Mouse (Mus musculus): ENCODE measurements around the gene Vsir.

Vsir gene

DNA sequence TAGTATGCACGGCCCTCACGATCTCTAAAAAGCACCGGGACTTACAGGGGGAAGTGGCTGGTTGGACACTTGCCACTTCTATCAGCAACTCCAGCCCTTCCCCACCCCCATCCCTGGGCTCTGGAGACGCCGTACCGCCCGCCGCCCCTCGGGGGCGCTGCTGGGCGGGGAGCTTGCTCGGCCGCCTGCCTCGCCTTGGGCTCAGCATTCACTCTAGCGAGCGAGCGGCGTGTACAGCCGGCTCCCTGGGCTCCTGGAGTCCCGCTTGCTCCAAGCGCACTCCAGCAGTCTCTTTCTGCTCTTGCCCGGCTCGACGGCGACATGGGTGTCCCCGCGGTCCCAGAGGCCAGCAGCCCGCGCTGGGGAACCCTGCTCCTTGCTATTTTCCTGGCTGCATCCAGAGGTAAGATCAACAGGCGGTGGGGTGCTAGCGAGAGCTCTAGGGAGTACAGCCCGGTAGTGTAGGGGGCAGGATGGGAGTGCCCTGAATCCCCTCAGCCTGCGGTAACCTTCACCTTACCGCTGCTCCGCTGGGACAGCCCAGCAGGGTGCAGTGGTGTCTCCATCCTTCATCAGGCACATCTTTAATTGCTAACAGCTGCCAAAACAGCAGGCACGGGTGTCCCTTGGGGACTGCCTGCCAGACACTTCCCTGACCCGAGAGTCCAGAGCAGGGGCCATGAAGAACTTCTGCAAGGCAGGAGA, at the start of gene Vsir:
Gene Vsir (plus strand): TSS at position 151 of the 705 bp plus-strand sequence.
- in situ Hi-C loops (cut with MboI, MseI) = loop anchor here (5.0 kb wide), 1 partner anchor 35 kb away; no protein-coding TSS in a partner anchor

DNA sequence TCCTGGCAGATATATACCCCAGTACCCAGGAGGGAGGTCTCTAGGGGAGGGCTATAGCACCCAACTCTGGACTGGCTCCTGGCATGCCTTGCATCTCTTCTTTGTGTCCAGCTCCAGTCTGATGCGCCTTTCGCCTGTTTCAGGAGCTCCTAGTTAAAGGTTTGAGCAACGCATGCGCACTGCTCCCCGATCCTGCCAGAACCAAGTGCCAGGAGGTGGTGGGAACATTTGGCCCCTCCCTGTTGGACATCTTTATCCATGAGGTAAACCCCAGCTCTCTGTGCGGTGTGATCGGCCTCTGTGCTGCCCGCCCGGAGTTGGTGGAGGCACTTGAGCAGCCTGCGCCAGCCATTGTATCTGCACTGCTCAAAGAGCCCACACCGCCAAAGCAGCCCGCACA, 47.0 kb upstream of the Vsir start:
- in situ Hi-C loops (cut with MboI, MseI) = loop anchor here (10.0 kb wide), 1 partner anchor 455 kb away; the partner anchor contains the start of gene Slc29a3

DNA sequence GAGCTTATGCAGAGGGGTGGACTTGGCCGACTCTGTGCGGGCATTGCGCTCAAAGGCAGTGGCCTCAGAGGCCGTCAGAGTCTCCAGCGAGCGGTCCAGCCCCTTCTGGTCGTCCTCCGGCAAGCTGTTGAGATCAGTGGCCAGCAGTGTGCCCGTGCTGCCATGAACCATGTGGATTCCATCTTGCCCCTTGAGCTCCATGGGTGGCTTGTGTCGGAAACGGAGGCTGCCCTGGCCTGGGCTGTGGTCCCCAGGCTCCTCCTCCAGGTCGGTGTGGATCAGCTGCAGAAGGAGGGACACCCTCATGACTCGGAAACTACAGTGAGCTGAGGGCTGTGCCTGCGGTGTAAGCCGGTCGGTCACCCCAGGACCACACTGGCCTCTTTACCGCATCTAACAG, 43.2 kb upstream of the Vsir start:
- in situ Hi-C loops (cut with MboI, MseI) = loop anchor here (10.0 kb wide), 1 partner anchor 451 kb away; the partner anchor contains the start of gene Slc29a3

DNA sequence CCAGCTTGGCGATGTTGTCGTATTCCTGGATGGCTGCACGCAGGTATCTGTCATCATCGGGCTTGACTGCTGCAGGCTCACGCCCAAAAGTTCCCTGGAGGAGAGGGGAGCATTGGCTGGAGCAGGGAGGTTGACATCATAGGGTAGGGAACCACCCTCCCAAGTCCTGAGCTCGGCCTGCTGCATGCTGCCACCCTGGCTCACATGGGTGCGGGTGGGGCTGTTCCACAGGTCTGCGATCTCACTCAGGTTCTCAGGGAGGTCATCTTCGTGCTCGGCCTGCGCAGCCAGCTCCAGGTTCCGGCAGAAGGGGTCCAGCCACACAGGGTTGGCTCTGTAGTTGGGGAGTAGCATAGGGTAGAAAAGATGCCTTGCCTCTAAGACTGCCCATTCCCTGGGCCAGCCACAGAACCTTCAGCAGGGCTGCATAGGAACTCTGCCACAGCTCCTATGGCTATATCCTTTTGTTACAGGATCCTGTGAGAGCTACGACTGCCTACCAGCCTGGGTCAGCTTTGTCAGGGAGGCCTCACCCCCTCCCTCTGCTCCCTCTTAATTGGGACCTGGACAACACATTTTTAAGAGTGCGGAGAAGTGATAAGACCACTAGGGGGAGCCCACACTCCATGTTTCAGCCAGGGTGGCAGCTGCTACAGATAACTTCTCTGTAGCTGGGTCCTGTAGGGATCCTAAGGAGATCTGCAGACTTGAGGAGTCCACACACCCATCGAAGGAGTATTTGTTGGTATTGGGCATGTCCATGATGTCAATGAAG, 41.6 kb upstream of the Vsir start:
- in situ Hi-C loops (cut with MboI, MseI) = loop anchor here (5.0 to 10.0 kb wide), 2 partner anchors 307 to 450 kb away; partner anchors contain the start of gene Slc29a3

DNA sequence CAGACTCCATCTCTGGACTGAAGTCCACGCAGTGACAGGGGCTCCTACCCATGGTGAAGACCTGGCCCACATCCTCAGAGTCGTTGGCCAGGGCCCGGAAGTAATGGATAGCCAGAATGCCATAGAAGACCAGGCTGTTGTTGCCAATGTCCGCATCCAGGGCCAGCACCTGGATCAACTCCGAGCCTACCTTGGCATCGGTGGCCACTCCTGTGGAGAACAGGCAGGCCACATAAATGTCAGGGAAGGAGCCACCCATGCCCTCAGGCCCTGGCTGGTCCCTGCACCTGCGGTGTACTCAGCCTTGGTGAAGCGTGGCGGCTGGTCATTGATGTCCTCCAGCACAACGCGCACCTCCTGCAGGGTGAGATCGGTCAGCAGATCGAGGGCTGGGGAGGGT, 36.0 kb upstream of the Vsir start:
- in situ Hi-C loops (cut with MboI, MseI) = loop anchor here (5.0 kb wide), 1 partner anchor 102 kb away; no protein-coding TSS in a partner anchor

DNA sequence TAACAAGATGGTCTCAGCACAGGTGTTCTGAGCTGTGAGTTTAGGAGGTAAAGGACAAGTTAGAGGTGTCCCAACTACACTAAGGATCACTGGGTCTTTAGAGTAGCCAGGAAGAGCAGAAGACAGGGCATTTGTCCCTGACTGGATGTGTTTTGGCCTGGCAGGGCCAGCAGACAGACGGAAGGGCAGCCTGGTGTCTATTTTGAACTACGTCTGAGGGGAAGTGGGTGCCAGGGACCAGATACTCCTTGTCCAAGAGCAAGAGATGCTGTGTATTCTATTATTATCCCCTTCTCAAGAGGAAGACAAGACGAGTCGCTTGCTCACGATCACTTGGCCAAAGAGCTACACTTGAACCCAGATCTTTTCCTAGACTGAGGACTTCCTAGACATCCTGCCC, 33.0 kb upstream of the Vsir start:
- in situ Hi-C loops (cut with MboI, MseI) = loop anchor here (5.0 kb wide), 1 partner anchor 99 kb away; no protein-coding TSS in a partner anchor

DNA sequence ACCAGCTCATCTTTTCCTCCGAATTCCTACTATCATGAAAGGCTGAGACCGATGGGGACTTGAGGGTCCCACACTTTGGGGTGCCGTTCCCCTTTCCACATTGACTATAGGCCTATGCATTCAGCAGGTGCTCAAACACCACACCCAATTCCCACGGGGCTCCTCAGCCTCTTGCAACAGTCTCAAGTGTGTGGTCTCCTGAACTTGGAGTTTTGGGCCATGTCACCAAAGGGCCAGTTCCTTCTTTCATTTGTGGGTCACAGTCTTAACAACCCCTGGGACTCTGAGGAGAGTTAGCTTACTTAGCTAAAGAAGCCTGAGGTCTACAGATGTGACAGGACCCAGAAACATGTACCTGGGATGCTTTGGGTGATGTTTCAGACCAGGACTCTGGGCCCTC, 30.5 kb upstream of the Vsir start:
- in situ Hi-C loops (cut with MboI, MseI) = no loop called here

DNA sequence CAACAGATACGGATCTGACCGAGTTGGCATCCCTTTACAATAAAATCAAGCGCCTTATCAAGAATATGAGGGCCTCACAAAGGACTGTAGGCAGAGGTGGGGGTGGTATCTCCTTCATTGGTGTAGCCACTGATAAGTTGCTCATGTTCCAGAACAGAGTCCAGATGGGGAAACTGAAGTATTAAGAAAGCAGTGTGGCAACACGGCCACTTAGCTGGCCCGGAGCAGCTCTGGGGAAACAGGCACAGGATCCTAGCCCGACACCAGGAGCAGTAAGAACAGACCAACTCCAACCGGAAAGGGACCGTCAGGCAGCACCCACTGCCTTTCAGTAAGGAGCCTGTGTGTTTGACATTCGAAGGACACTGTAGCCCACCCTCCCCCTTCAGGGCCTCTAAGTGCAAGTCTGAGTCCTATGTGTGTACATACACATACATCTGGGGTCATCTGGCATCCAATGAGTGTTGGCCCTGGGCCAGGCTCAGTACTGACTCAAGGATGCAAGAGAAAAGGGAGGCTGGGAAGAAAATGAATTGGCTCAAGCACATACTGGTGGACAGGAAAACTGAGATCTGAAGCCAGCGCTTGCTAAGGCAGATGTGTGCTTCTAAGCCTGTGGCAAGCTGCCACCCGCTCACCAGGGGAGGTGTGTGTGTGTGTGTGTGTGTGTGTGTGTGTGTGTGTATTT, 17.5 kb upstream of the Vsir start:
- in situ Hi-C loops (cut with MboI, MseI) = no loop called here

DNA sequence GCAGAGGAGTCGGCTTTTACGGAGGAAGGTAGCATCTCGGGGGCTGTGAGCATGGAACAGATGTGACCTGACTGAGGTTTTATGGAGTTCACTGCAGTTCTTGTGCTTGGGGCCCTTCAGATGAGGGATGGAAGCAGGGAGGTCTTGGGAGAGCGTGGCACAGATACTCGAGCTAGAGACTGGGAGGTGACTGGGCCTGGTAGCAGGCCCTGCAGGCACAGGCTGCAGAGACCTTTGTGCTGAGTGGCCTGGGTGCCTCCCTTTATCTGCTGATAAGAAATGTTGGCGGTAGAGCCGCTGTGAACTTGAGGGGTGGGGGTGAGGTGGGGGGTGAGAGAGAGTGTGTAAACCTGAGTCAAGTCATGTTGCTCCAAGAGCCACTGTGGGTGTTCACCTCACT, 12.1 kb upstream of the Vsir start:
- in situ Hi-C loops (cut with MboI, MseI) = loop anchor here (10.0 kb wide), 1 partner anchor 720 kb away; no protein-coding TSS in a partner anchor

DNA sequence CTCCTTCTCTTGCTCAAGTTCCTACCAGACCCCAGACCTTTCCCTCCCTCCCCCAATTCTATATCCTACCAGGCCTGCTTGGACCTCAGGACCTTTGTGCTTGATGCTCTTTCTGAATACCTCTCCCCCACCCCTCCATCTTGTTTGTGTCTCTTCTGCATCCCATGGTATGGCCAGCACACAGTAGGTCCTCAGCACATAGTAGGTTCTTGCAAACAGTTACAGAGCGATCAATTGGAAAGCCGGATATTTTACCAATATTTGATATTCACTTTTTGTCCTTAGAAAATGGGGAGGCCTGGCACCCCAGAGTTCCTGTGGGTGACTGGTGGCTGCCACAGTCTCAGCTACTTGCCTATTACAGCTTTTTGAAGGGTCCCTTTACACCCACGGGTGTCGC, 11.6 kb upstream of the Vsir start:
- in situ Hi-C loops (cut with MboI, MseI) = loop anchor here (10.0 kb wide), 1 partner anchor 720 kb away; no protein-coding TSS in a partner anchor

DNA sequence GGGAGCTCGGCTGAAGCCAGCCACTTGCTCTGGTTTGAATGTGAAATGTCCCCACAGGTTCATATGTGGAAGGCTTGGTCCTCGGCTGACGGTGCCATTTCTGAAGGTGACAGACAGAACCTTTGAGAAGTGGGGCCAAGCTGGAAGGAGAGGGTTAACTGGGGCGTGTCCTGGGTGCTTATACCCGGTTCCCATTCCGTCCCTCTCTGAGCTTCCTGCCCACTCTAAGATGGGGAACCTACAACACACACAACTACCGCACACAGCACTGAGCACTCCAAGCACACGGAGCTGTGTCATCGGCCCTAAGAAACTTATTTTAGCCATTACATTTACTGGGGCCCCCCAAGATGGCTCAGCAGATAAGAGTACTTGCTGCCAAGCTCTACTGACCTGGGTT, 5.1 kb upstream of the Vsir start:
- in situ Hi-C loops (cut with MboI, MseI) = no loop called here

DNA sequence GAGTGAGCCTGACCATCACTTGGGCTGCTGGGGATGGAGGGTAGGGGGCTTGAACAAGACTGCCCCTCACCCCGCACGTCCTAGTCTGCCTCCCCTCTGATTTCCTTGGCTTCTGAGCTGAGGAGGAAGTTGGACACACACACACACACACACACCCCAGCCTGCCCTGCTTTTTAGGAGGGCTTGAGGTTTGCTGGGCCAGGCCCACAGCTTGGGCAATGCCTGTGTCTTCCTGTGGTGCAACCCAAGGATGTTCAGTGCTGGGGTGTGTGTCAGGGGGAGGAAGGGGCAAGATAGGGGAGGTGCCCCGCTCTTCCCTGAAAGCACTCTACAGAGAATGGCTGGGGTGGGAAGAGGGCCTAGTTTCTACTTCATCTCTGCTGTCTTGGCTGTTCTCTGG, 2.5 kb upstream of the Vsir start:
- in situ Hi-C loops (cut with MboI, MseI) = no loop called here

DNA sequence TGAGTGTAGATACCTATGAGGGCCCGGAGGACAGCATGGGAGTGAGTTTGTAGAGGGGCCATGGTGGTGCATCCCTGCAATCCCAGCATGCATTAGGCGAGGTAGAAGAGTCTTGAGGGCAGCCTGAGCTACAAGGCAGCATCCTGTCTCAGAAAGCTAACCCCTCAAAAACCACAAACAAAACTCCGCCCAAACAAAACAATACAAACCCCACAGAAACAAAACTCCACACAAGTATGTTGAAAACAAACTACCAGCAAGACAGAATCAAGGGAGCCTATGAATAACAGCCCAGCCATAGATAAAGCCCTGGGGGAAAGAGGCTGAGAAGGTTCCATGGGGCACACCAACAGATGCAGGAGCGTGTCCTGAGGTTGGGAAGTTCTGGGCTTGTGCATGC, 595 bp upstream of the Vsir start:
- in situ Hi-C loops (cut with MboI, MseI) = loop anchor here (5.0 kb wide), 1 partner anchor 36 kb away; no protein-coding TSS in a partner anchor

DNA sequence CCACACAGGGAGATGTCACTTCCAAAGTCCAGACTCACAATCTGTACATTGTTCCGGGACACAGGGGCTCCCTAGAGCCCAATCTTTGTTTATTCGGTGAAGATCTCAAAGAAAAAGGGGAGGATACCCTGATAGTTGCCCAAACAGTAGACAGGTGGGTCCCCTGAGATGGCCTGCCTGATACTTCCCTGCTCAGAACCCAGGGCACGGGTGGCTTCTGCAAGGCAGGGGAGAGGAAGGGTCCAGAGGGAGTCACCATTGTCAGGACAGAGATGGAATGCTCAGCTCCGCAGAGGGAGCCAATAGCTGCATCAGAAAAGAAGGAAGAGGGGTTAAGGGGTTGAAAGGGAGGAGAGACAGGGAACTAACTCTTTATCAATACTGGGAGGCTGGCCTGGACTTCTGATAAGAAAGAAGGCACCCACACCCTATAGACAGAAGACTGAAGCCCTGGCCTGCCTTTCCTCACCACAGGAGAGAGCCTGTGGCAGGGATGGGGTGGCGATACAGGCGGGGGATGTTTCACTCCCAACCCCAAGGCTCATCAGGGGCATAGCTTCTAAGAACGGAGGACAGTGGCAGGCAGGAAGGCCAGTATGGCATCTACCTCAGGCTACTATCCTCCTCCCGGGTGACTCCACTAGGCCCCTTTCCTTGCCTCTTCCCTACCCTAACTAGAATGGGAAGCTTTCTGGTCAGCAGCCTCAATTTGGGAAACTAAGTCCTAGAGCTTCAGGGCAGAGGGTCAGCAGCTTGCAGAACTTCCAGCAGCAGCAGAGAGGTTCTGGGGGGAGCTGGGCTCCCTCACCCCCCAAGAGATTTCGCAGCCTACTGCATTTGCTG, 1.3 kb downstream of the Vsir start:
- in situ Hi-C loops (cut with MboI, MseI) = loop anchor here (5.0 kb wide), 1 partner anchor 34 kb away; no protein-coding TSS in a partner anchor

DNA sequence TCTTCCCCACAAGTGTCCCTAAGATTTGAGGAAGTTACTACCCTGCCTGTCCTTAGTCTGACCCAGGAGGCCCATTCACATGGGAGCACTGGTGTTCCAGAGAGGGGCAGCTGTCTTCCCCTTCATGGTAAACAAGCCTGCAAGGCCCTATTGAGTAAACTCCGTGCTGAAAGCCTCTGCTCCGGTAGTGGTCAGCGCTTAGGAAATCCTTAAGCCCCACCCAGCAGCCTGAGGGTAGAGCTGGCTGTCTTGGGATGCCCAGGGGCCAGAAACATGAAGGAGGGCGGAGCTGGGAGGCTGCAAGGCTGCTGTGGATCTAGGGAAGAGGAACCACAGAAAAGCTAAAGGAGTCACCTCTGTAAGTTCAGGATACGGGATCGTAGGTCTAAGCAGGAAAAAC, 2.4 kb downstream of the Vsir start:
- in situ Hi-C loops (cut with MboI, MseI) = loop anchor here (5.0 kb wide), 1 partner anchor 33 kb away; no protein-coding TSS in a partner anchor

DNA sequence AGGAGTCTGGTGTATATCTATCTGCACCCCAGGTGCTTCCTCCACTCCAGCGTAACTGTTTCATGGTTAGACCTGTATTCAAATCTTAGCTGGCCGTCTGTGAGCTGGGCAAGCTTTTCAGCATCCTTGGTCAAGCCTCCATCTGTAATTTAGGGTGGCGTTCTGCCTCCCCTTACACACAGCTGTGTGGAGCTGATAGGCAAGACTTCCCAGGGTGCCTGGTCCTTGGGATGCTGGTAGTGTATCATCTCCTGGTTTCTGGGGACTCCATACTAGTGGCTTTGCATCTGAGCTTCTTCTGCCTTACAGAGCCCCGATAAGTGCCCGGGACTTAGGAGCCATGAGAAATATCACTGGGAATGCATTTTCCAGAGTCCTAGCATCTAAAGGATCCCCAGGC, 3.0 kb downstream of the Vsir start:
- in situ Hi-C loops (cut with MboI, MseI) = loop anchor here (5.0 kb wide), 1 partner anchor 33 kb away; no protein-coding TSS in a partner anchor

DNA sequence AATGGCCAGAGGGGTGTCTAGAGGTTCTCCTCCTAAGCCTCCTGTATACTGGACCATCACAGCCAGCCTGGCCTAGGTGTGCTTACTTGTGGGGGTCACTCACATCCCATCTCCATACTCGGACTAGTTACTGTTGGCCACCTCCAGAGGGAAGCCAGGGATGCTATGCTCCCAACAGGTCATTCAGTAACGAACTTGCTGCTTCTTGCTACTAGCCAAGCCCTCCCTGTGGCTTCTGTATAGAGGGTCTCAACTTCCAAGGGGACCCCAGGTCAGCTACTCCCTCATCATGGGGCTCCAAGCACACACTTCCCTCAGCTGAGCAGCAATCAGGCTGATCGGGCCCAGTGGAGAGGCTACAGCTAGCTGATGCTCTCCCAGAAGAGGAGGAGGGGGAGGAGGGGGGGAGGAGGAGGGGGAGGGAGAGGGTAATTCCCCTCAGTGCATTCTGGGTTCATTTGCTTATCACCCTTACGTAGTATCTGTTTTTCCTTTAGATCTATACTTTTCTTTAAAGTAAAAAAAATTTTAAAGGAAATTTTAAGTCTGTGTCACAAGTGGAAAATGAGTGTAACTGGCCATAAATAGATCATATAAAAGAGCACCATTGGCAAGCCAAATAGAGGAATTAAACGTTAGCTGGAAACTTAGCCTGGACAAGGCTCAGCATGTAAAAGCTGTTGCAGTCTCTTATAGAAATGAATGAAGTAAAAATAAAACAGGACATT, 3.6 kb downstream of the Vsir start:
- in situ Hi-C loops (cut with MboI, MseI) = no loop called here

DNA sequence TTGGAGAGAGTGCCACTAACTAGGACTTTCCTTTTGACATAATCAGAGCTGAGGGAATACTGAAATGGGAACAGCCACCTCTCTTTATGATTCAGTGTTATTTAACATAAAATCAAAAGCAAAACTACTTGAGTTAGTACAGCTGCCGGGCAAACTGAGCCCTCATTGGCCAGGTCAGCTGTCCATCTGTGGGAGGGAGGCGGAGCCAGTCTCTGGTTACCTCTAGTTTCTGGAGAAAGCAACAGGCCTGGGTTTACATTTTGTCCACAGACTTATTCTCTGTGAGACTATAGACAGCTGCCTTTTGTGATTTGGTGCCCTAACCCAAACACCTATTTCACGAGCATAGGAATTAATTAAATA, 4.1 kb downstream of the Vsir start:
- in situ Hi-C loops (cut with MboI, MseI) = no loop called here

DNA sequence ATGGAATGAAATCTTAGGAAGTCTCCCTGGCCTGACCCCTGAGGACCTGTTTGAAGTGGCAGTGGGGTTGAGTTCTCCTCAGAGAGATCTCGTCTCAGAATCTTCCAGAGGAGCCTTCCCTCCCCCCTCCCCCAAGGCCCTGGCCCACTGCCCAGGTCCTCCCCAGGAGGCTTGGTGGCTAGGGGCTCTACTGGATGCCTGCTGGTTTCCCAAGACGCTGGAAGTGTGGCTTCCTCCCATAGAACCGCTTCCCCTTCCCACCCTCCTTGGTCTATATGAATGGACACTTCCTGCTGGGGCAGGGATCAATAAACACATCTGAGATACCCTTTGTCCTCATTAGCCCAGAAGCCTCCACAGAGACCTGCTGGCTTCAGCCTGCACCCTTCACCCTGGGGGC, 4.6 kb downstream of the Vsir start:
- in situ Hi-C loops (cut with MboI, MseI) = no loop called here

DNA sequence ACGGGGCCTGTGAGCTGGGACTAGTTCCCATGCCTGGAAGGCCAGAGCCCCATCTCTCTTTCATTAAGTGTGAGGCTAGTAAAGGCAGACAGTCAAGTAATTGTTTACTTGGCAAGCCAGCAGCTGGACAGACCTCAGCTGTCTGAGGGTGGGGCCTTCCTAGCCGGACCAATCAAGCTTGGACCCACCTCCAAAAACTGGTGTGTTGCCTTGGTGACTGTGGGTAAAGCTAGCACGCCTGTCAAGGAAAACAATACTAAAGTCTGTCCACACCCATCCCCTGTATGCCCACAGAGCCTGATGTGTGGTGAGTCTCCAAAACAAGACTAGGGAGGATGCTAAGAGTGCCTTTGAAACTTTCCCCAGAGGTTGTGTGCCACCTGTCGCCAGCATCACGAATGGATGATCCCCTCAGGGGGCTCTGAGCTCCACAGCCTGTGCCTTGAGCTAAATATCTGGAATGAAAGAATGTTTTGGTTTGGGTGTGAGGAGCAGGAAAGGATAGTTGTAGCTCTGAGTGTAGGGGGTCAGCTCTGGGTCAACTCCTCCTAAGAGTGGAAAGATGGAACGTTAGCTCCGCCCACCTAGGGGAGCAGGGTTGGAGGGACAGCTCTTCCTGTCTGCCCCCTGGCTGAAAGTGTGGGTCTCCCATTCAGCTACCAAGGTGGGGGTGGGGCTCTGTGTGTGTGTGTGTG, 5.3 kb downstream of the Vsir start:
- in situ Hi-C loops (cut with MboI, MseI) = no loop called here
